ENCODE assay signal across 11 mouse cellular contexts in the genomic region with DNA sequence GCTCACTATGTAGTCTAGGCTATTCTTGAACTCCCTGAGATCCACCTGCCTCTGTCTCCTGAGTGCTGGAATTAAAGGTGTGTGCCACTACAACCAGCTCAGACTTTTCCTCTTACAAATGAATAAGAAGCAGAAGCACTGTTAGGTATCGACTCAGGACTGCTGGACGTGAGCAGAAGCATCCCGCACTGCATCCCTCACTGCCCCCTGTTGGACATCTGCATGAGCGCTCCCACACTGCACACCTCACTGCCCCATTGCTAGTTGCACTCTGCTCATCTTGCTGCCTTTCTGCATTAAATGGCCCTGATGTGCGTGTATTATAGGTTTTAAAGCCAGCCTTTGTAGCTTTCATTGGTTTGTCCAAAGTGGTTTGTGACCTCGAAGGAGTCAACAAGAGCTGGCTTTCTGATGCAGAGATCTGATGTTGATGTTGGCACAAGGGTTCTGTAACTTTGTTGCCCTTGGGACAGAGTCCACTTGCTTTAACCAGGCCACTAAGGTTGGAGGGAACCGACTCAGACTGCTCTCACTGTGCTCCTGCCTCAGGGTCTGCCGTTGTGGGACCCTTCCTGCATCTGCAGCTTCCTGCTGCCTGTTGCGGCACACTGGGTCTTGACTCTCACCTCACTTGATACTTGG. TPM values are rescaled to one million over a fixed set of nuclear protein-coding genes. Genes with fewer than 3 reads are reported as not detected.
DNase-seq lines count a peak whose midpoint lies in the region; ATAC-seq and TF ChIP-seq lines count a peak whose summit lies in the region.
"Had no signal": no experiment of that assay in that cellular context is flagged by ENCODE, and none has a peak within 500 bp of the region (broad histone marks: within the 10 kb centered on the region; RNA-seq: fewer than 3 reads in every experiment).

No protein-coding gene starts in this region.

- no peak for ATAC-seq in hindbrain, postnatal 0 days

- H3K4me3 ChIP-seq in hindbrain, postnatal 0 days (ENCODE audit: low read length), result no peak overlapping the region
- H3K4me3 ChIP-seq in hindbrain, embryonic 10.5 days, result no peak overlapping the region
- H3K4me3 ChIP-seq in CH12.LX (replicated peaks in 1 of 3; ENCODE audit: low read depth in 2 of 3, low read length in 2 of 3, poor library complexity in 1 of 3), result no peak overlapping the region
- H3K4me3 ChIP-seq: embryonic facial prominence, embryonic 15.5 days; heart, embryonic 13.5 days had no signal

- no peak overlapping the region for H3K4me2 ChIP-seq in hindbrain, postnatal 0 days (ENCODE audit: low read depth, low read length)
- H3K4me2 ChIP-seq in CH12.LX (ENCODE audit: insufficient read depth, low read depth, poor library complexity, severe bottlenecking), result no peak overlapping the region

- H3K27ac ChIP-seq in hindbrain, postnatal 0 days, result no peak overlapping the region
- H3K27ac ChIP-seq in hindbrain, embryonic 10.5 days, result no peak overlapping the region
- H3K27ac ChIP-seq in CH12.LX (ENCODE audit: insufficient read depth, low read depth), result no peak overlapping the region
- H3K27ac ChIP-seq: embryonic facial prominence, embryonic 15.5 days; heart, embryonic 13.5 days had no signal

- no peaks in the 10 kb centered on the region for H3K27me3 ChIP-seq in hindbrain, postnatal 0 days (ENCODE audit: insufficient read depth, low read length)
- no peaks in the 10 kb centered on the region for H3K27me3 ChIP-seq in hindbrain, embryonic 10.5 days (ENCODE audit: insufficient read depth, poor library complexity, severe bottlenecking)
- peaks cover 9% of the 10 kb centered on the region for H3K27me3 ChIP-seq in CH12.LX (replicated peaks)
- H3K27me3 ChIP-seq: embryonic facial prominence, embryonic 15.5 days; heart, embryonic 13.5 days had no signal

- H3K9ac ChIP-seq in hindbrain, postnatal 0 days (replicated peaks; ENCODE audit: low read length), result no peak overlapping the region
- no peak overlapping the region for H3K9ac ChIP-seq in CH12.LX (ENCODE audit: insufficient read depth, low read depth)
- H3K9ac ChIP-seq: embryonic facial prominence, embryonic 15.5 days; heart, embryonic 13.5 days had no signal

- no peak for TF ChIP-seq EP300 in CH12.LX (IDR thresholded peaks at IDR 0.05; ENCODE audit: low read length)

- peaks cover 14% of the 10 kb centered on the region for H3K79me2 ChIP-seq in CH12.LX (replicated peaks; ENCODE audit: control insufficient read depth, extremely low read depth, insufficient read depth, poor library complexity, severe bottlenecking)

- 68% methylated on average over 9 of the region's 9 CpGs for WGBS in hindbrain, postnatal 0 days
- 72% methylated on average over 9 of the region's 9 CpGs for WGBS in hindbrain, embryonic 10.5 days

- H3K4me1 ChIP-seq in hindbrain, postnatal 0 days (ENCODE audit: insufficient read depth, low read length), result no peaks in the 10 kb centered on the region
- peaks cover 21% of the 10 kb centered on the region for H3K4me1 ChIP-seq in hindbrain, embryonic 10.5 days (replicated peaks)
- H3K4me1 ChIP-seq in CH12.LX (ENCODE audit: control insufficient read depth in 1 of 2, insufficient read depth in 2 of 2), result peaks cover 5 to 26% of the 10 kb centered on the region in 2 experiments; a peak in 3 of 4 replicates

- peak; percentile 60 for TF ChIP-seq CTCF in hindbrain, postnatal 0 days (IDR thresholded peaks at IDR 0.05; ENCODE audit: low read depth)
- TF ChIP-seq CTCF in CH12.LX (conservative IDR thresholded peaks at IDR 0.05 in 1 of 2, IDR thresholded peaks at IDR 0.05 in 1 of 2; ENCODE audit: low read depth in 2 of 2, low read length in 2 of 2), result peak; percentile 29 to 66; a peak in 2 of 4 replicates

- dilution Hi-C loops in CH12.LX (cut with MboI; ENCODE audit: extremely low pct_ligation_motif_present, extremely low pct_unique_long_range_greater_than_20kb, low sequenced_read_pairs), result no loop called here

- no peak for DNase-seq in hindbrain, postnatal 0 days (ENCODE audit: low spot score)
- DNase-seq in hindbrain, embryonic 10.5 days (ENCODE audit: low spot score), result no peak
- DNase-seq in 3134 (ENCODE audit: extremely low read depth, insufficient read length, low spot score) (peak; percentile 38), CH12.LX (ENCODE audit: extremely low read depth) (peak; percentile 47)
- DNase-seq in induced T-regulatory cell, adult 2 months (ENCODE audit: low read depth), result peak; percentile 50
- no peak for DNase-seq in right cerebral cortex, postnatal 36 days (ENCODE audit: low spot score in 2 of 2)
- no peak for DNase-seq in ovary, adult 18-20 months (ENCODE audit: low spot score)
- no peak for DNase-seq in urinary bladder, adult 18-20 months (ENCODE audit: low spot score in 2 of 2)
- DNase-seq: adrenal gland, postnatal 25 days had no signal

- peak; percentile 27; the same call in 1 of the 2 replicates for TF ChIP-seq RAD21 in CH12.LX (IDR thresholded peaks at IDR 0.05; ENCODE audit: low read depth, low read length)

- in situ Hi-C loops in CH12.LX (cut with MboI; ENCODE audit: low pct_ligation_motif_present, low pct_unique_long_range_greater_than_20kb, low sequenced_read_pairs), result no loop called here

- H3K9me3 ChIP-seq in hindbrain, postnatal 0 days (ENCODE audit: low read length), result no peaks in the 10 kb centered on the region
- no peaks in the 10 kb centered on the region for H3K9me3 ChIP-seq in hindbrain, embryonic 10.5 days
- no peaks in the 10 kb centered on the region for H3K9me3 ChIP-seq in CH12.LX (replicated peaks; ENCODE audit: low read length)
- H3K9me3 ChIP-seq: embryonic facial prominence, embryonic 15.5 days; heart, embryonic 13.5 days had no signal

- no peak for TF ChIP-seq POLR2A in CH12.LX (IDR thresholded peaks at IDR 0.05; ENCODE audit: low read depth, low read length)

- peaks cover 37% of the 10 kb centered on the region for H3K36me3 ChIP-seq in hindbrain, postnatal 0 days (ENCODE audit: insufficient read depth, low read length)
- H3K36me3 ChIP-seq in hindbrain, embryonic 10.5 days, result peaks cover 54% of the 10 kb centered on the region
- peaks cover 43 to 57% of the 10 kb centered on the region in 2 experiments for H3K36me3 ChIP-seq in CH12.LX (replicated peaks in 1 of 2; ENCODE audit: control insufficient read depth in 1 of 2, insufficient read depth in 1 of 2, low read length in 1 of 2)

TF ChIP-seq in CH12.LX, 34 proteins besides CTCF, POLR2A, EP300 and RAD21:
- no peak for TF ChIP-seq NELFE (IDR thresholded peaks at IDR 0.05; ENCODE audit: low read depth, low read length)
- TF ChIP-seq SMC3 (IDR thresholded peaks at IDR 0.05; ENCODE audit: low read depth, low read length), result peak; percentile 57

RNA-seq across cellular contexts. Expression of gene Atg101, which starts 2.2 kb away (rescaled TPM):
- total RNA-seq in hindbrain, postnatal 0 days (2014; rRNA removed), result 44.1 and 52.3 TPM in 2 replicates
- 69.1 and 75.3 TPM in 2 replicates for polyA plus RNA-seq in hindbrain, postnatal 0 days (2015; fragmentation: Nextera tagmentation; extraction: Ambion mirVana)
- polyA plus RNA-seq in hindbrain, embryonic 10.5 days (2016; fragmentation: Nextera tagmentation; extraction: Ambion mirVana), result 79.0 and 82.1 TPM in 2 replicates
- total RNA-seq in CH12.LX (2012; rRNA removed) (56.9 and 58.8 TPM in 2 replicates), CH12.LX (2014; rRNA removed) (61.2 and 61.3 TPM in 2 replicates)
- 49.1 and 55.9 TPM in 2 replicates for polyA plus RNA-seq in CH12.LX (2012; ENCODE audit: insufficient read length, low read depth)

RNA-seq across cellular contexts. Expression of gene 6030408B16Rik, which starts 6.8 kb away (rescaled TPM):
- not detected in 2 replicates for total RNA-seq in hindbrain, postnatal 0 days (2014; rRNA removed)
- 0.15 and 0.30 TPM in 2 replicates for polyA plus RNA-seq in hindbrain, postnatal 0 days (2015; fragmentation: Nextera tagmentation; extraction: Ambion mirVana)
- 0.27 and 0.39 TPM in 2 replicates for polyA plus RNA-seq in hindbrain, embryonic 10.5 days (2016; fragmentation: Nextera tagmentation; extraction: Ambion mirVana)
- total RNA-seq in CH12.LX (2012; rRNA removed) (0.13 TPM in 1 of 2 replicates, not detected in the other), CH12.LX (2014; rRNA removed) (0.17 and 0.20 TPM in 2 replicates)
- polyA plus RNA-seq in CH12.LX (2012; ENCODE audit: insufficient read length, low read depth), result not detected in 2 replicates

RNA-seq across cellular contexts. Expression of gene Nr4a1, which starts 32.2 kb away (rescaled TPM):
- 9.3 and 10.3 TPM in 2 replicates for total RNA-seq in hindbrain, postnatal 0 days (2014; rRNA removed)
- polyA plus RNA-seq in hindbrain, postnatal 0 days (2015; fragmentation: Nextera tagmentation; extraction: Ambion mirVana), result 5.3 and 6.5 TPM in 2 replicates
- polyA plus RNA-seq in hindbrain, embryonic 10.5 days (2016; fragmentation: Nextera tagmentation; extraction: Ambion mirVana), result 4.8 and 5.1 TPM in 2 replicates
- total RNA-seq in CH12.LX (2012; rRNA removed), result 0.42 and 0.89 TPM in 2 replicates
- total RNA-seq in CH12.LX (2014; rRNA removed), result 0.57 and 0.60 TPM in 2 replicates
- polyA plus RNA-seq in CH12.LX (2012; ENCODE audit: insufficient read length, low read depth), result 1.1 and 1.6 TPM in 2 replicates

Comparison
In these comparisons a context has a peak if more than half of its experiments do, and no peak if none do; other contexts are left out.
1. DNase-seq: peak in 3134 (single experiment), CH12.LX (single experiment) and induced T-regulatory cell, adult 2 months (single experiment); none in hindbrain, postnatal 0 days (single experiment), hindbrain, embryonic 10.5 days (single experiment), right cerebral cortex, postnatal 36 days (0 of 2), ovary, adult 18-20 months (single experiment) and urinary bladder, adult 18-20 months (0 of 2).